Mouse (Mus musculus): ENCODE data around the gene Ypel3. TPM values are rescaled to one million over a fixed set of nuclear protein-coding genes. Genes with fewer than 3 reads are reported as not detected.

Ypel3 gene
- polyA plus RNA-seq, 1 experiment from 2014 or later = 64.6 TPM

GRCm38 (mm10) chr7:126822741-126823140 lies 46.0 kb downstream of the Ypel3 start:
- ATAC-seq = no peak
- Histone ChIP-seq H3K4me3 (ENCODE audit: low read depth, low read length) (no peak overlapping the region), H3K4me2 (replicated peaks; ENCODE audit: low read depth) (peak overlapping the region; percentile 51), H3K27ac (ENCODE audit: low read depth, low read length) (no peak overlapping the region), H3K9me3 (ENCODE audit: control insufficient read depth) (no peaks in the 10 kb centered on the region), H3K27me3 (replicated peaks; ENCODE audit: control insufficient read depth, insufficient read depth, low read length) (peaks cover 35% of the 10 kb centered on the region), H3K4me1 (replicated peaks; ENCODE audit: control insufficient read depth, insufficient read depth, low read length) (no peaks in the 10 kb centered on the region), H3K36me3 (ENCODE audit: control insufficient read depth, insufficient read depth) (no peaks in the 10 kb centered on the region), H3K9ac (ENCODE audit: low read depth, low read length) (no peak overlapping the region)
- TF ChIP-seq CTCF (IDR thresholded peaks at IDR 0.05; ENCODE audit: low read depth) = no peak
- WGBS = 30% methylated on average over 9 of the region's 9 CpGs

GRCm38 (mm10) chr7:126823202-126823711 lies 46.5 kb downstream of the Ypel3 start:
- H3K4me2 ChIP-seq (replicated peaks; ENCODE audit: low read depth) = peak overlapping the region; percentile 51

GRCm38 (mm10) chr7:126823940-126824339 lies 47.2 kb downstream of the Ypel3 start:
- Histone ChIP-seq H3K36me3 (ENCODE audit: control insufficient read depth, insufficient read depth) (no peaks in the 10 kb centered on the region), H3K9ac (ENCODE audit: low read depth, low read length) (no peak overlapping the region), H3K4me3 (ENCODE audit: low read depth, low read length) (no peak overlapping the region), H3K4me2 (replicated peaks; ENCODE audit: low read depth) (no peak overlapping the region), H3K27me3 (replicated peaks; ENCODE audit: control insufficient read depth, insufficient read depth, low read length) (peaks cover 35% of the 10 kb centered on the region), H3K4me1 (replicated peaks; ENCODE audit: control insufficient read depth, insufficient read depth, low read length) (no peaks in the 10 kb centered on the region), H3K27ac (ENCODE audit: low read depth, low read length) (no peak overlapping the region), H3K9me3 (ENCODE audit: control insufficient read depth) (no peaks in the 10 kb centered on the region)
- no peak for ATAC-seq
- WGBS = 13% methylated on average over 10 of the region's 10 CpGs
- no peak for TF ChIP-seq CTCF (IDR thresholded peaks at IDR 0.05; ENCODE audit: low read depth)

More at GRCm38 (mm10) chr7:126823202-126823711, 46.5 kb downstream of the Ypel3 start:
- H3K9ac ChIP-seq (ENCODE audit: low read depth, low read length) = no peak overlapping the region
- 4% methylated on average over 15 of the region's 19 CpGs for WGBS
- no peaks in the 10 kb centered on the region for H3K9me3 ChIP-seq (ENCODE audit: control insufficient read depth)
- H3K4me3 ChIP-seq (ENCODE audit: low read depth, low read length) = peak overlapping the region; percentile 9; the same call in 1 of the 2 replicates
- ATAC-seq = peak; percentile 19; the same call in 1 of the 2 replicates
- no peaks in the 10 kb centered on the region for H3K36me3 ChIP-seq (ENCODE audit: control insufficient read depth, insufficient read depth)
- no peaks in the 10 kb centered on the region for H3K4me1 ChIP-seq (replicated peaks; ENCODE audit: control insufficient read depth, insufficient read depth, low read length)
- H3K27me3 ChIP-seq (replicated peaks; ENCODE audit: control insufficient read depth, insufficient read depth, low read length) = peaks cover 35% of the 10 kb centered on the region
- no peak overlapping the region for H3K27ac ChIP-seq (ENCODE audit: low read depth, low read length)
- no peak for TF ChIP-seq CTCF (IDR thresholded peaks at IDR 0.05; ENCODE audit: low read depth)

- Histone ChIP-seq H3K4me1 (replicated peaks; ENCODE audit: control insufficient read depth, insufficient read depth, low read length) (no peaks in the 10 kb centered on the region), H3K27me3 (replicated peaks; ENCODE audit: control insufficient read depth, insufficient read depth, low read length) (peaks cover 35% of the 10 kb centered on the region), H3K9me3 (ENCODE audit: control insufficient read depth) (no peaks in the 10 kb centered on the region), H3K27ac (ENCODE audit: low read depth, low read length) (no peak overlapping the region), H3K36me3 (ENCODE audit: control insufficient read depth, insufficient read depth) (no peaks in the 10 kb centered on the region), H3K4me2 (replicated peaks; ENCODE audit: low read depth) (no peak overlapping the region), H3K9ac (ENCODE audit: low read depth, low read length) (no peak overlapping the region), H3K4me3 (ENCODE audit: low read depth, low read length) (no peak overlapping the region)
- no peak for ATAC-seq
- no peak for TF ChIP-seq CTCF (IDR thresholded peaks at IDR 0.05; ENCODE audit: low read depth)
- WGBS = 17% methylated on average over 8 of the region's 8 CpGs
These were observed 48.6 kb downstream of the Ypel3 start for GRCm38 (mm10) chr7:126825403-126825802.

GRCm38 (mm10) chr7:126825952-126826351 lies 49.2 kb downstream of the Ypel3 start:
- H3K4me2 ChIP-seq (replicated peaks; ENCODE audit: low read depth) = no peak overlapping the region
- no peak for TF ChIP-seq CTCF (IDR thresholded peaks at IDR 0.05; ENCODE audit: low read depth)
- H3K9me3 ChIP-seq (ENCODE audit: control insufficient read depth) = no peaks in the 10 kb centered on the region
- H3K27me3 ChIP-seq (replicated peaks; ENCODE audit: control insufficient read depth, insufficient read depth, low read length) = peaks cover 35% of the 10 kb centered on the region
- no peak overlapping the region for H3K4me3 ChIP-seq (ENCODE audit: low read depth, low read length)
- H3K27ac ChIP-seq (ENCODE audit: low read depth, low read length) = no peak overlapping the region
- ATAC-seq = no peak
- no peaks in the 10 kb centered on the region for H3K36me3 ChIP-seq (ENCODE audit: control insufficient read depth, insufficient read depth)
- no peak overlapping the region for H3K9ac ChIP-seq (ENCODE audit: low read depth, low read length)
- WGBS = 68% methylated on average over 5 of the region's 5 CpGs
- H3K4me1 ChIP-seq (replicated peaks; ENCODE audit: control insufficient read depth, insufficient read depth, low read length) = no peaks in the 10 kb centered on the region

Other genes with a start within 250 kb of the Ypel3 start
- 141 and 150 TPM in 2 replicates for gene Eif3c, start 210.5 kb upstream of the Ypel3 start, polyA plus RNA-seq (2015; fragmentation: Nextera tagmentation; extraction: Ambion mirVana)
- gene Apobr, start 192.0 kb upstream of the Ypel3 start, polyA plus RNA-seq (2015; fragmentation: Nextera tagmentation; extraction: Ambion mirVana) = 0.44 and 0.57 TPM in 2 replicates
- gene Cln3, start 191.1 kb upstream of the Ypel3 start, polyA plus RNA-seq (2015; fragmentation: Nextera tagmentation; extraction: Ambion mirVana) = 62.9 and 66.6 TPM in 2 replicates
- gene Il27, start 182.0 kb upstream of the Ypel3 start, polyA plus RNA-seq (2015; fragmentation: Nextera tagmentation; extraction: Ambion mirVana) = 0.14 TPM in 1 of 2 replicates, not detected in the other
- 28.2 and 30.8 TPM in 2 replicates for gene Nupr1, start 146.1 kb upstream of the Ypel3 start, polyA plus RNA-seq (2015; fragmentation: Nextera tagmentation; extraction: Ambion mirVana)
- 21.7 and 25.8 TPM in 2 replicates for gene Sgf29, start 127.6 kb upstream of the Ypel3 start, polyA plus RNA-seq (2015; fragmentation: Nextera tagmentation; extraction: Ambion mirVana)
- 6.8 and 8.2 TPM in 2 replicates for gene Sult1a1, start 100.5 kb upstream of the Ypel3 start, polyA plus RNA-seq (2015; fragmentation: Nextera tagmentation; extraction: Ambion mirVana)
- 80.4 and 98.2 TPM in 2 replicates for gene Bola2, start 81.6 kb upstream of the Ypel3 start, polyA plus RNA-seq (2015; fragmentation: Nextera tagmentation; extraction: Ambion mirVana)
- 4.8 and 5.5 TPM in 2 replicates for gene Slx1b, start 81.2 kb upstream of the Ypel3 start, polyA plus RNA-seq (2015; fragmentation: Nextera tagmentation; extraction: Ambion mirVana)
- 21.5 TPM in 2 replicates for gene Coro1a, start 69.2 kb upstream of the Ypel3 start, polyA plus RNA-seq (2015; fragmentation: Nextera tagmentation; extraction: Ambion mirVana)
- 131 and 142 TPM in 2 replicates for gene Mapk3, start 17.4 kb upstream of the Ypel3 start, polyA plus RNA-seq (2015; fragmentation: Nextera tagmentation; extraction: Ambion mirVana)
- 13.9 and 14.6 TPM in 2 replicates for gene Gdpd3, start 10.6 kb upstream of the Ypel3 start, polyA plus RNA-seq (2015; fragmentation: Nextera tagmentation; extraction: Ambion mirVana)
- gene Tbx6, start 4.5 kb downstream of the Ypel3 start, polyA plus RNA-seq (2015; fragmentation: Nextera tagmentation; extraction: Ambion mirVana) = 0.17 TPM in 2 replicates
- gene Ppp4c, start 15.5 kb downstream of the Ypel3 start, polyA plus RNA-seq (2015; fragmentation: Nextera tagmentation; extraction: Ambion mirVana) = 134 and 135 TPM in 2 replicates
- gene Fam57b, start 20.7 kb downstream of the Ypel3 start, polyA plus RNA-seq (2015; fragmentation: Nextera tagmentation; extraction: Ambion mirVana) = 0.97 and 1.2 TPM in 2 replicates
- not detected in 2 replicates for gene 4930451I11Rik, start 54.7 kb downstream of the Ypel3 start, polyA plus RNA-seq (2015; fragmentation: Nextera tagmentation; extraction: Ambion mirVana)
- gene Doc2a, start 70.5 kb downstream of the Ypel3 start, polyA plus RNA-seq (2015; fragmentation: Nextera tagmentation; extraction: Ambion mirVana) = 1.5 and 1.6 TPM in 2 replicates
- 7.2 and 9.5 TPM in 2 replicates for gene Hirip3, start 85.0 kb downstream of the Ypel3 start, polyA plus RNA-seq (2015; fragmentation: Nextera tagmentation; extraction: Ambion mirVana)
- 36.4 and 37.4 TPM in 2 replicates for gene Ino80e, start 85.4 kb downstream of the Ypel3 start, polyA plus RNA-seq (2015; fragmentation: Nextera tagmentation; extraction: Ambion mirVana)
- 11.5 and 12.9 TPM in 2 replicates for gene Taok2, start 107.7 kb downstream of the Ypel3 start, polyA plus RNA-seq (2015; fragmentation: Nextera tagmentation; extraction: Ambion mirVana)
- 71.1 and 73.5 TPM in 2 replicates for gene Tmem219, start 146.0 kb downstream of the Ypel3 start, polyA plus RNA-seq (2015; fragmentation: Nextera tagmentation; extraction: Ambion mirVana)
- 11.4 and 11.9 TPM in 2 replicates for gene Kctd13, start 151.9 kb downstream of the Ypel3 start, polyA plus RNA-seq (2015; fragmentation: Nextera tagmentation; extraction: Ambion mirVana)
- 0.16 and 0.21 TPM in 2 replicates for gene Asphd1, start 172.6 kb downstream of the Ypel3 start, polyA plus RNA-seq (2015; fragmentation: Nextera tagmentation; extraction: Ambion mirVana)
- 1.3 and 1.9 TPM in 2 replicates for gene Sez6l2, start 173.6 kb downstream of the Ypel3 start, polyA plus RNA-seq (2015; fragmentation: Nextera tagmentation; extraction: Ambion mirVana)
- gene Cdipt, start 199.0 kb downstream of the Ypel3 start, polyA plus RNA-seq (2015; fragmentation: Nextera tagmentation; extraction: Ambion mirVana) = 159 and 169 TPM in 2 replicates
- gene Cdiptos, start 199.1 kb downstream of the Ypel3 start, polyA plus RNA-seq (2015; fragmentation: Nextera tagmentation; extraction: Ambion mirVana) = 3.2 TPM in 2 replicates
- gene Mvp, start 237.7 kb downstream of the Ypel3 start, polyA plus RNA-seq (2015; fragmentation: Nextera tagmentation; extraction: Ambion mirVana) = 79.8 and 81.0 TPM in 2 replicates
- gene Pagr1b, start 239.5 kb downstream of the Ypel3 start, polyA plus RNA-seq (2015; fragmentation: Nextera tagmentation; extraction: Ambion mirVana) = 0.68 TPM in 1 of 2 replicates, not detected in the other
- 26.4 and 37.5 TPM in 2 replicates for gene Pagr1a, start 240.4 kb downstream of the Ypel3 start, polyA plus RNA-seq (2015; fragmentation: Nextera tagmentation; extraction: Ambion mirVana)
- gene Gm42742, start 244.1 kb downstream of the Ypel3 start, polyA plus RNA-seq (2015; fragmentation: Nextera tagmentation; extraction: Ambion mirVana) = 15.7 and 27.1 TPM in 2 replicates
- gene Prrt2, start 244.3 kb downstream of the Ypel3 start, polyA plus RNA-seq (2015; fragmentation: Nextera tagmentation; extraction: Ambion mirVana) = 2.5 and 2.7 TPM in 2 replicates

All from intestine, postnatal 0 days (tissue).